8 mouse cellular contexts compared by ENCODE assay signal in the genomic region with DNA sequence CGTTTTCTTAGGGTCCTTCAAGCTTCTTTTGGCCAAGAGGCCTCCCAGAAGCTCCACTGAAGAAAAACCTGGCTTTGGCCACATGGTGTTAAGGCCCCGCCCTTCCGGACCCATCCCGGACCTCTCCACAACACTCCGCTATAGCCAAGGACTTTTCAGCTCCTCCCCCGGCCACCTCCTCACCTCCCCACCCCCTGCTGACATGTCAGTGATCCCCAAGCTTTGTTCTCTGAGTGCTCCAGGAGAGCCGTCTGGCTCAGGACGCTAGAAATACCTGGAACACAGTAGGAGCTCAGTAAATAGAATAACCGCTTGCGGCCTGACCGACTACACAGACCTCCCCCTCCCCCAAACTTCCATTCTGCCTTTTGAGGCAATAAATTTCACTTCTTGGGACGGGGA. TPM values are rescaled to one million over a fixed set of nuclear protein-coding genes. Genes with fewer than 3 reads are reported as not detected.
DNase-seq lines count a peak whose midpoint lies in the region; ATAC-seq and TF ChIP-seq lines count a peak whose summit lies in the region.

No protein-coding gene starts in this region.

- no peak overlapping the region for H3K4me3 ChIP-seq in intestine, embryonic 15.5 days (replicated peaks)
- H3K4me3 ChIP-seq in lung, postnatal 0 days (ENCODE audit: low read depth, low read length): no peak overlapping the region
- no peak overlapping the region for H3K4me3 ChIP-seq in left cerebral cortex, adult 2 months

- peaks cover 44% of the 10 kb centered on the region for H3K4me1 ChIP-seq in intestine, embryonic 15.5 days (replicated peaks)
- H3K4me1 ChIP-seq in lung, postnatal 0 days (ENCODE audit: insufficient read depth, low read depth, low read length): peaks cover 25% of the 10 kb centered on the region

- no peak for ATAC-seq in intestine, embryonic 15.5 days
- ATAC-seq in lung, postnatal 0 days: peak; percentile 70

- no peak overlapping the region for H3K9ac ChIP-seq in intestine, embryonic 15.5 days
- H3K9ac ChIP-seq in lung, postnatal 0 days (replicated peaks; ENCODE audit: low read depth): no peak overlapping the region

- no peak for TF ChIP-seq CTCF in lung, postnatal 0 days (IDR thresholded peaks at IDR 0.05)
- no peak for TF ChIP-seq CTCF in left cerebral cortex, adult 2 months (IDR thresholded peaks at IDR 0.05)

- intact Hi-C loops in left cerebral cortex, adult 2 months (cut with DNase I): no loop called here

- no peak for TF ChIP-seq EP300 in lung, postnatal 0 days (IDR thresholded peaks at IDR 0.05)

- no peak overlapping the region for H3K27ac ChIP-seq in intestine, embryonic 15.5 days
- H3K27ac ChIP-seq in lung, postnatal 0 days (ENCODE audit: low read length): no peak overlapping the region
- H3K27ac ChIP-seq in left cerebral cortex, adult 2 months: no peak overlapping the region

- peak overlapping the region; percentile 99 for H3K4me2 ChIP-seq in intestine, embryonic 15.5 days (replicated peaks)
- peak overlapping the region; percentile 22 for H3K4me2 ChIP-seq in lung, postnatal 0 days (replicated peaks; ENCODE audit: low read depth, low read length)

- H3K27me3 ChIP-seq in intestine, embryonic 15.5 days (replicated peaks): peaks cover 12% of the 10 kb centered on the region
- peaks cover 8% of the 10 kb centered on the region; the same call in 1 of the 2 replicates for H3K27me3 ChIP-seq in lung, postnatal 0 days (replicated peaks; ENCODE audit: insufficient read depth, low read length)

- DNase-seq in heart, adult 18-20 months: peak; percentile 46 to 54
- no peak for DNase-seq in heart, adult 8-10 months (ENCODE audit: low spot score)
- DNase-seq in R1 (ENCODE audit: low read depth, low spot score): peak; percentile 100
- peak; percentile 79 for DNase-seq in lung, postnatal 0 days (ENCODE audit: low spot score)
- DNase-seq in urinary bladder, postnatal 4 days (ENCODE audit: low spot score in 2 of 2): no peak
- DNase-seq in ovary, adult 18-20 months (ENCODE audit: low spot score): no peak
- DNase-seq in left cerebral cortex, adult 2 months (ENCODE audit: extremely low spot score in 1 of 2, low spot score in 2 of 2): no peak

- H3K36me3 ChIP-seq in intestine, embryonic 15.5 days: 0 out of 2 replicates have a peak, but pooled peaks cover 2% of the 10 kb centered on the region
- H3K36me3 ChIP-seq in lung, postnatal 0 days (ENCODE audit: insufficient read depth, low read length): no peaks in the 10 kb centered on the region

- no peaks in the 10 kb centered on the region for H3K9me3 ChIP-seq in intestine, embryonic 15.5 days
- no peaks in the 10 kb centered on the region for H3K9me3 ChIP-seq in lung, postnatal 0 days (ENCODE audit: low read length)

- 9% methylated on average over 12 of the region's 12 CpGs for WGBS in intestine, embryonic 15.5 days
- 6% methylated on average over 12 of the region's 12 CpGs for WGBS in lung, postnatal 0 days

RNA-seq across cellular contexts. Expression of a gene that starts 1.0 kb away (rescaled TPM):
- 100 to 1,000 TPM; 126 to 148 TPM for total RNA-seq in heart, adult 18-20 months (2021)
- 100 to 1,000 TPM; 142 to 162 (median 148) TPM for total RNA-seq in heart, adult 8-10 months (2022)
- 18.3 and 19.0 TPM in 2 replicates for polyA plus RNA-seq in intestine, embryonic 15.5 days (2015; fragmentation: Nextera tagmentation; extraction: Ambion mirVana)
- 26.8 and 29.1 TPM in 2 replicates for polyA plus RNA-seq in lung, postnatal 0 days (2015; fragmentation: Nextera tagmentation; extraction: Ambion mirVana)
- total RNA-seq in left cerebral cortex, adult 2 months (2021): under 1 TPM; 0.68 to 0.93 TPM

RNA-seq across cellular contexts. Expression of a gene that starts 37.9 kb away (rescaled TPM):
- total RNA-seq in heart, adult 18-20 months (2021): 10 to 100 TPM; 32.3 to 34.8 TPM
- total RNA-seq in heart, adult 8-10 months (2022): 10 to 100 TPM; 31.3 to 46.4 (median 39.0) TPM
- 16.0 and 16.8 TPM in 2 replicates for polyA plus RNA-seq in intestine, embryonic 15.5 days (2015; fragmentation: Nextera tagmentation; extraction: Ambion mirVana)
- 18.4 and 21.0 TPM in 2 replicates for polyA plus RNA-seq in lung, postnatal 0 days (2015; fragmentation: Nextera tagmentation; extraction: Ambion mirVana)
- 10 to 100 TPM; 53.5 to 54.9 TPM for total RNA-seq in left cerebral cortex, adult 2 months (2021)

RNA-seq across cellular contexts. Expression of a gene that starts 40.4 kb away (rescaled TPM):
- 1 to 10 TPM; 7.6 to 9.1 TPM for total RNA-seq in heart, adult 18-20 months (2021)
- 10 to 100 TPM in 1 of 4 experiments, 1 to 10 TPM in 3; 6.8 to 12.6 (median 9.1) TPM for total RNA-seq in heart, adult 8-10 months (2022)
- 4.6 and 5.4 TPM in 2 replicates for polyA plus RNA-seq in intestine, embryonic 15.5 days (2015; fragmentation: Nextera tagmentation; extraction: Ambion mirVana)
- 5.4 and 5.5 TPM in 2 replicates for polyA plus RNA-seq in lung, postnatal 0 days (2015; fragmentation: Nextera tagmentation; extraction: Ambion mirVana)
- total RNA-seq in left cerebral cortex, adult 2 months (2021): 1 to 10 TPM; 2.2 to 2.4 TPM

Comparison
In these comparisons a context has a peak if more than half of its experiments do, and no peak if none do; other contexts are left out.
1. DNase-seq: peak in heart, adult 18-20 months (2 of 2), R1 (single experiment) and lung, postnatal 0 days (single experiment); none in heart, adult 8-10 months (single experiment), urinary bladder, postnatal 4 days (0 of 2), ovary, adult 18-20 months (single experiment) and left cerebral cortex, adult 2 months (0 of 2).
2. RNA of a gene that starts 1.0 kb away (total RNA-seq): 142 to 162 TPM in heart, adult 8-10 months and 126 to 148 TPM in heart, adult 18-20 months; 0.68 to 0.93 TPM in left cerebral cortex, adult 2 months; every median in the first group is over 10 times any median in the second.